Mouse (Mus musculus) cortical plate, adult 2 months (tissue): ENCODE measurements at regions not wholly inside any gene's neighbourhood (a gene's known extent, or its start where the extent isn't known, plus 50 kb on each side); places are given as distances from the start of the nearest gene placed in this dataset.

Experiments
- CTCF ChIP-seq: fragments of 200-500 bp; IDR thresholded peaks from 2 replicates; pipeline ENCODE4 v1.5.1; 2011; ENCODE audit warnings: mild to moderate bottlenecking, control low read depth, low read length; ENCODE audit not compliant: insufficient read depth; ENCODE audit errors: extremely low read depth
- POLR2A ChIP-seq: fragments of 200-500 bp; IDR thresholded peaks from 2 replicates; pipeline ENCODE4 v1.6.1; 2011; ENCODE audit warnings: mild to moderate bottlenecking, low read length, control low read depth; ENCODE audit not compliant: insufficient read depth; ENCODE audit errors: extremely low read depth

GRCm38 (mm10) chr15:27167484-27167883 is 272.1 kb upstream of the Fbxl7 start:
- TF ChIP-seq POLR2A: no peak
- TF ChIP-seq CTCF: no peak
